Mouse (Mus musculus): Measurements from ENCODE around the gene Pparg.

- TF ChIP-seq POLR2A (IDR thresholded peaks at IDR 0.05; ENCODE audit: extremely low read depth, insufficient read depth, low read length) = no peak
- TF ChIP-seq CTCF (IDR thresholded peaks at IDR 0.05; ENCODE audit: extremely low read depth, insufficient read depth, low read length) = no peak
These were observed 139.5 kb downstream of the Pparg start for GRCm38 (mm10) chr6:115500234-115500633.
